Mouse (Mus musculus) G1E (cell line): ENCODE data around the gene Ctdspl.

Experiments
- CTCF ChIP-seq: IDR thresholded peaks from 2 replicates; pipeline ENCODE4 v1.5.1; 2012; ENCODE audit warnings: low read depth, low read length, inconsistent platforms, mixed read lengths
- GATA1 ChIP-seq: IDR thresholded peaks from 2 replicates; pipeline ENCODE4 v1.6.1; 2012; ENCODE audit warnings: borderline replicate concordance, low read length, inconsistent platforms, mixed read lengths
- GATA2 ChIP-seq: IDR thresholded peaks from 2 replicates; pipeline ENCODE4 v1.6.1; 2012; ENCODE audit warnings: low read depth, low read length, inconsistent platforms, borderline replicate concordance
- POLR2AphosphoS5 ChIP-seq: IDR thresholded peaks from 2 replicates; pipeline ENCODE4 v1.6.1; 2012; ENCODE audit warnings: low read depth, low read length, inconsistent platforms; ENCODE audit not compliant: insufficient replicate concordance

DNA sequence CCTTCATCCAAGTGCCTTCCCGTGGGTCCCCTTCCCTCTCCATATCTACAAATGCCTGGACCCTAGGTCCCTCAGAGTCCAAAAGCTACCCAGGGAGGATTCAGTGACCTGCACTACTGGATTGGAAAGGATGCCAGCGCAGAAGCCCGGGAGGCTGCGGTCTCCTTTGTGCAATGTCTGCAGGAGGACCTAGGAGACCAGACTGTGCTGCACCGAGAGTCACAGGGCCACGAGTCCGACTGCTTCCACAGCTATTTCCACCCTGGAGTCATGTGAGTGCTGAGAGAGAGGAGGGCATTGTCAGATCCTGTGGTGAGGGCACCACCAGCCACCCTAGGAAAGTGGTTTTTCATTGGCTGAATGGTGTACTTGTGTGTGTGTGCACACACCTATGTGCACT, 132.0 kb downstream of the Ctdspl start:
- TF ChIP-seq CTCF: no peak
- TF ChIP-seq GATA1: no peak
- TF ChIP-seq POLR2AphosphoS5: no peak
- TF ChIP-seq GATA2: no peak
